Mouse (Mus musculus) kidney, embryonic 14.5 days (tissue): Measurements from ENCODE around the gene Hist1h2bj. TPM values are rescaled to one million over a fixed set of nuclear protein-coding genes. Genes with fewer than 3 reads are reported as not detected.

ENCODE experiments used
- ATAC-seq: fragments of 200-750 bp; cut with Nextera tagmentation; 2 replicates; pipeline ENCODE4 v1.8.0; 2017; ENCODE audit warnings: moderate number of reproducible peaks, mild to moderate bottlenecking, moderate TSS enrichment, moderate library complexity; ENCODE audit not compliant: low FRiP score, low TSS enrichment
- H3K27ac ChIP-seq: fragments of 300-500 bp; sonication (generic); 2 replicates; pipeline ENCODE4 v1.5.1; 2014; ENCODE audit warnings: low read depth, mild to moderate bottlenecking, low read length, moderate library complexity, mixed read lengths
- H3K27me3 ChIP-seq: fragments of 300-500 bp; sonication (generic); 2 replicates; pipeline ENCODE4 v1.6.1; 2014; ENCODE audit warnings: mild to moderate bottlenecking, low read length; ENCODE audit not compliant: control insufficient read depth, insufficient read depth
- H3K36me3 ChIP-seq: fragments of 300-500 bp; sonication (generic); 2 replicates; pipeline ENCODE4 v1.6.1; 2014; ENCODE audit warnings: low read length, mixed read lengths; ENCODE audit not compliant: control insufficient read depth, insufficient read depth
- H3K4me1 ChIP-seq: fragments of 300-500 bp; sonication (generic); 2 replicates; pipeline ENCODE4 v1.6.1; 2014; ENCODE audit warnings: low read length, mixed read lengths; ENCODE audit not compliant: control insufficient read depth, insufficient read depth
- H3K4me2 ChIP-seq: fragments of 300-500 bp; sonication (generic); replicated peaks from 2 replicates; pipeline ENCODE4 v1.6.1; 2014; ENCODE audit warnings: low read depth, mild to moderate bottlenecking, low read length
- H3K4me3 ChIP-seq: fragments of 300-500 bp; sonication (generic); 2 replicates; pipeline ENCODE4 v1.5.1; 2014; ENCODE audit warnings: mild to moderate bottlenecking, low read length
- H3K9ac ChIP-seq: fragments of 300-500 bp; sonication (generic); 2 replicates; pipeline ENCODE4 v1.6.1; 2014; ENCODE audit warnings: low read depth, mild to moderate bottlenecking, low read length, moderate library complexity
- H3K9me3 ChIP-seq: fragments of 300-500 bp; sonication (generic); 2 replicates; pipeline ENCODE4 v1.6.1; 2016; ENCODE audit warnings: low read length; ENCODE audit not compliant: control insufficient read depth
- WGBS: fragments of 180-500 bp; shearing (Covaris S2); extraction: QIAGEN DNeasy Blood & Tissue Kit; methylation state at CpG from one replicate; pipeline ENCODE4 v1.1.7; 2014; 5-methylcytosine and 5-hydroxymethylcytosine counted together
- polyA plus RNA-seq: library from polyadenylated mRNA; unstranded; fragments of >200 nt; fragmentation: Nextera tagmentation; extraction: Ambion mirVana; gene quantifications from 2 replicates; pipeline ENCODE4 v1.2.1, GENCODE M21; 2014

The Hist1h2bj gene
- polyA plus RNA-seq, 1 experiment from 2014 or later: 18.7 TPM

- H3K9ac ChIP-seq: no peak overlapping the region
- WGBS: 20% methylated on average over 3 of the region's 3 CpGs
- no peak for ATAC-seq
- no peaks in the 10 kb centered on the region for H3K36me3 ChIP-seq
- H3K4me1 ChIP-seq: no peaks in the 10 kb centered on the region
- no peak overlapping the region for H3K4me2 ChIP-seq
- peaks cover 84% of the 10 kb centered on the region for H3K27me3 ChIP-seq
- H3K27ac ChIP-seq: no peak overlapping the region
- H3K9me3 ChIP-seq: no peaks in the 10 kb centered on the region
- no peak overlapping the region for H3K4me3 ChIP-seq
These were observed 44.6 kb upstream of the Hist1h2bj start for GRCm38 (mm10) chr13:21998412-21998811.

- no peak for ATAC-seq
- Histone ChIP-seq H3K36me3 (no peaks in the 10 kb centered on the region), H3K4me2 (no peak overlapping the region), H3K4me3 (no peak overlapping the region), H3K27ac (no peak overlapping the region), H3K27me3 (peaks cover 92% of the 10 kb centered on the region), H3K4me1 (no peaks in the 10 kb centered on the region), H3K9ac (no peak overlapping the region), H3K9me3 (no peaks in the 10 kb centered on the region)
- 44% methylated on average over 4 of the region's 4 CpGs for WGBS
These were observed 43.9 kb upstream of the Hist1h2bj start for GRCm38 (mm10) chr13:21999147-21999546.

- ATAC-seq: no peak
- Histone ChIP-seq H3K9ac (no peak overlapping the region), H3K9me3 (no peaks in the 10 kb centered on the region), H3K27me3 (peaks cover 96% of the 10 kb centered on the region), H3K4me2 (no peak overlapping the region), H3K36me3 (no peaks in the 10 kb centered on the region), H3K4me3 (no peak overlapping the region), H3K4me1 (peaks cover 1% of the 10 kb centered on the region; the same call in 1 of the 2 replicates), H3K27ac (no peak overlapping the region)
- WGBS: 55% methylated on average over 2 of the region's 2 CpGs
These were observed 41.7 kb upstream of the Hist1h2bj start for GRCm38 (mm10) chr13:22001346-22001745.

GRCm38 (mm10) chr13:22001823-22002222 is 41.2 kb upstream of the Hist1h2bj start:
- no peak for ATAC-seq
- H3K9ac ChIP-seq: no peak overlapping the region
- H3K9me3 ChIP-seq: no peaks in the 10 kb centered on the region
- no peak overlapping the region for H3K4me2 ChIP-seq
- H3K27ac ChIP-seq: no peak overlapping the region
- H3K4me1 ChIP-seq: peaks cover 6% of the 10 kb centered on the region
- WGBS: 15% methylated on average over 5 of the region's 5 CpGs
- peaks cover 96% of the 10 kb centered on the region for H3K27me3 ChIP-seq
- H3K4me3 ChIP-seq: no peak overlapping the region
- H3K36me3 ChIP-seq: no peaks in the 10 kb centered on the region

- no peaks in the 10 kb centered on the region for H3K36me3 ChIP-seq
- peak overlapping the region; percentile 60 for H3K4me3 ChIP-seq
- peak overlapping the region; percentile 28; the same call in 1 of the 2 replicates for H3K9ac ChIP-seq
- H3K9me3 ChIP-seq: no peaks in the 10 kb centered on the region
- H3K4me1 ChIP-seq: peaks cover 8% of the 10 kb centered on the region
- H3K4me2 ChIP-seq: peak overlapping the region; percentile 94
- peak; percentile 90 for ATAC-seq
- H3K27ac ChIP-seq: no peak overlapping the region
- under 1% methylated on average over 45 of the region's 45 CpGs for WGBS
- H3K27me3 ChIP-seq: peaks cover 97% of the 10 kb centered on the region
These were observed 37.2 kb upstream of the Hist1h2bj start for GRCm38 (mm10) chr13:22005605-22006333.

GRCm38 (mm10) chr13:22006334-22007120 is 36.5 kb upstream of the Hist1h2bj start:
- no peaks in the 10 kb centered on the region for H3K36me3 ChIP-seq
- H3K9me3 ChIP-seq: no peaks in the 10 kb centered on the region
- peaks cover 94% of the 10 kb centered on the region for H3K27me3 ChIP-seq
- H3K27ac ChIP-seq: no peak overlapping the region
- H3K4me2 ChIP-seq: peak overlapping the region; percentile 94
- H3K4me3 ChIP-seq: peak overlapping the region; percentile 60
- 0 out of 2 replicates have a peak overlapping the region, but pooled peaks have one; percentile 28 for H3K9ac ChIP-seq
- peaks cover 8% of the 10 kb centered on the region for H3K4me1 ChIP-seq
- under 1% methylated on average over 38 of the region's 38 CpGs for WGBS
- peak; percentile 90 for ATAC-seq

GRCm38 (mm10) chr13:22007121-22007510 is 35.9 kb upstream of the Hist1h2bj start:
- Histone ChIP-seq H3K27me3 (peaks cover 92% of the 10 kb centered on the region), H3K4me2 (peak overlapping the region; percentile 94), H3K4me1 (peaks cover 8% of the 10 kb centered on the region), H3K9ac (0 out of 2 replicates have a peak overlapping the region, but pooled peaks have one; percentile 28), H3K9me3 (no peaks in the 10 kb centered on the region), H3K27ac (no peak overlapping the region), H3K36me3 (no peaks in the 10 kb centered on the region), H3K4me3 (peak overlapping the region; percentile 60)
- no peak for ATAC-seq
- 3% methylated on average over 18 of the region's 18 CpGs for WGBS

- H3K4me2 ChIP-seq: no peak overlapping the region
- peaks cover 92% of the 10 kb centered on the region for H3K27me3 ChIP-seq
- H3K4me1 ChIP-seq: peaks cover 8% of the 10 kb centered on the region
- no peak overlapping the region for H3K27ac ChIP-seq
- H3K36me3 ChIP-seq: no peaks in the 10 kb centered on the region
- 47% methylated on average over 7 of the region's 7 CpGs for WGBS
- no peak overlapping the region for H3K4me3 ChIP-seq
- H3K9ac ChIP-seq: no peak overlapping the region
- H3K9me3 ChIP-seq: no peaks in the 10 kb centered on the region
- no peak for ATAC-seq
These were observed 35.1 kb upstream of the Hist1h2bj start for GRCm38 (mm10) chr13:22007872-22008271.

- 73% methylated on average over 3 of the region's 3 CpGs for WGBS
- Histone ChIP-seq H3K9me3 (no peaks in the 10 kb centered on the region), H3K36me3 (no peaks in the 10 kb centered on the region), H3K4me1 (peaks cover 8% of the 10 kb centered on the region), H3K27ac (no peak overlapping the region), H3K4me2 (no peak overlapping the region), H3K9ac (no peak overlapping the region), H3K4me3 (no peak overlapping the region), H3K27me3 (peaks cover 88% of the 10 kb centered on the region)
- no peak for ATAC-seq
These were observed 34.3 kb upstream of the Hist1h2bj start for GRCm38 (mm10) chr13:22008707-22009106.
